Mouse (Mus musculus): ENCODE results near the gene Tra2a. TPM values are rescaled to one million over a fixed set of nuclear protein-coding genes. Genes with fewer than 3 reads are reported as not detected.

The Tra2a gene
- total RNA-seq, 2 experiments from 2014 or later: 80.5 to 84.7 TPM

DNA sequence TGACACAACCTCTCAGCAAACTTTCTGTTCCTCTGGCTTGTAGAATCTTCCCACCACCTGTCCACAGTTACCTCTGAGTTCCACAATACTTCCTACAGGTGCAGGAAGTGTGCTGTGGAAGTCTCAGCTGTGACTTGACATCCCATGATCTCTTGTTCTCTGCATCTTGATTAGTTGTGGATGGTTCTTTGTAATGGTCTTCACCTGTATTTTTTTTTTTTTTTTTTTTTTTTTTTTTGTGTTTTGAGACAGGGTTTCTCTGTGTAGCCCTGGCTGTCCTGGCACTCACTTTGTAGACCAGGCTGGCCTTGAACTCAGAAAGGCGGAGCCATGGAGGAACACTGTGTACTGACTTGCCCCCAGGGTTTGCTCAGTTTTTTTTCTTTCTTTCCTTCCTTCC is 22.3 kb downstream of the Tra2a start:
- no peak for DNase-seq (ENCODE audit: low spot score in 2 of 2)

DNA sequence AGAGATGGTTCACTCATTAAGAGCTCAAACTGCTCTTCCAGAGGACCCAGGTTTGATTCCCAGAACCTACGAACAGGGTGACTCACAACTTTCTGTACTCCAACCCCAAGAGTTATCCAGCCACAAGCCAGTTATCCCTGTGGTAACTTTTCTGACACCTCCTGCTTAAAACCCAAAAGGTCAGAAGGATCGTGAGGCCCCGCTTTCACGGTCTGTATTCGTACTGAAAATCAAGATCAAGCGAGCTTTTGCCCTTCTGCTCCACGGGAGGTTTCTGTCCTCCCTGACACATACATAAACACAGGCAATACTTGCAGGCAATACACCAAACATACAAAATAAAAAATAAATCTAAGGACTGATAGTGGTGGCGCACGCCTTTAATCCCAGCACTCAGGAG is 27.5 kb downstream of the Tra2a start:
- peak; percentile 100 for DNase-seq (ENCODE audit: low spot score in 2 of 2)

DNA sequence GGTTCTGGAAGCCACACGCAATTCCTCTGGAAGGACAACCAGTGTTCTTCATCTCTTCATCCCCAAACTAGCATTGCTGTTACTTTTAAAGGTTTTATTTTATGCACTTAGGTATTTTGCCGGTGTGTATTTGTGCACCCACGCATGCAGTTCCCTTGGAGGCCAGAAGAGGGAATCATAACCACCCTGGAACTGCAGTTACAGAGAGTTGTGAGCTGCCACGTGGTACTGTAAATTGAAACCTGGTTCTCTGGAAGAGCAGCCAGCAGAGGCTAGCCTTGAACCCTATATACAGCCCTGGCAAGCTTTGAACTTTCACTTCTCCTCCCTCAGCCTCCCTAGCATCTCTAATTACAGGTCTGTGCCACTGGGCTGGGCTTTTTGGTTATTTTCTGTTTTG is 30.5 kb downstream of the Tra2a start:
- DNase-seq (ENCODE audit: low spot score in 2 of 2): no peak

DNA sequence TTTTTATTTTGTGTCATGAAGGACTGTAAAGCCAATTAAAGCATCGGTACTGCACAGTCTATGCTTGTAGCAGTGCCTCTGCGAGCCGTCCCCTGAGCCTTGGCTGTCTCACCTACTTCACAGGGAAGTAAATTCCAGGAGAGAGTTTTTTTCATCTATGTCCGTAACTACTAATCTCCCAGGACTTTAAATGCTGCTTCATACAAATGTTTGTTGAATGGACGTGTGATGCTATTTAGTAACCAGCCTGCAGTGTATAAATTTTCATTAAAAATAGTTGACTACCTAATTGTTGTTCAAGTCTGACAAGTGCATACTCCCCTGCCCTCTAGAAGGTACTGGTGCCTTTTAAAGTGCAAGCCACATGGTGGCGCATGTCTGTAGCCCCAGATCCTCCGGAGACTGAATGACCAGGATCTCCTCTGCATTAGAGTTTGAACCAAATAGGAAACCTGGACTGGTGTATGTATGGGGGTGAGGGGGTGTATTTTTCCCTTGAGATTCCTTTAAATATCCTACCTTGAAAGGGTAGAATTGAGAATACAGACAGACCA is 35.6 kb downstream of the Tra2a start:
- peak in 1 of 2 experiments; percentile 23 for DNase-seq (ENCODE audit: low spot score in 2 of 2)

DNA sequence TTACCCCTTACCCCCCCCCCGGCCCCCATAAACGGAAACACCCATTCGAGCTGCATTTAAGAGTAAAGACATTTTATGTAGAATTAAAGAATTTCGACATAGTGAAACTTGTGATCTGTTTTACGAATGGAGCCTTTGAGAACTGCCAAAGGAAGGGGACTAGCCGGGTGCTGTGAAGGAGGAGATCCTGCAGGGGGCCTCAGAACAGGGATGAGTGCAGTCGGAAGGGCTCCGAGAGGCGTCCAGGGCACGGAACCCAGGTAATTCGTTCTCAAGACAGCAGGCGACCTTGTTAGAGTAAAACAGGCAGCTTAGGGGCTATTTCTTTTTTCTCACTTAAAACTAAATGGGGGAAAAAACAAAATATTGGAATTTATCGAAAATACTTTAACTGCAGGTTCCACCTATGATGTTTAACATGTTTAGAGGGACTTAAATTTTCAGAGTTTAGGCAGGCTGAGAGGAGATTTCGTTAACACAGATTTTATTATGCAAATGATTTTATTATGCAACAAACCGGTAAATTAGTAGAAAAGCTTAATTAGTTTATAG is 36.6 kb downstream of the Tra2a start:
- DNase-seq (ENCODE audit: low spot score in 2 of 2): no peak

DNA sequence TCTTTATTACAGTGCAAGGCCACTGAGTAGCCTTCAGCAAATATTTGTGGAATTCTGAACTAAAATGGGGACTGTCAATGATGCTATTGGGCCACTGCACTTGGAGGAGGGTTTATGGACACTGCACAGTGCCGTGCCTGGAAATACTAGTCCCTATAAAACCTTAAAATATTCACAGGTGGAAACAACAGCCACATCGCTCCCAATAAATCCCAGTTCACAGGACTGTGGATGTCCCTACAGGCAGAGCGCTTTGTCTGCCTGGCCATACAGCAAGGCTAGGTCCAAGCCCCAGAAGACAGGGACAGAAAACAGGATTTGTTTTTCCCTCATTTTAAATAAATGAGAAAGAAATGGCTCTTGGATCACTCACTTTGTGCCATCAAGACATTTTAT is 38.1 kb downstream of the Tra2a start:
- no peak for DNase-seq (ENCODE audit: low spot score in 2 of 2)

DNA sequence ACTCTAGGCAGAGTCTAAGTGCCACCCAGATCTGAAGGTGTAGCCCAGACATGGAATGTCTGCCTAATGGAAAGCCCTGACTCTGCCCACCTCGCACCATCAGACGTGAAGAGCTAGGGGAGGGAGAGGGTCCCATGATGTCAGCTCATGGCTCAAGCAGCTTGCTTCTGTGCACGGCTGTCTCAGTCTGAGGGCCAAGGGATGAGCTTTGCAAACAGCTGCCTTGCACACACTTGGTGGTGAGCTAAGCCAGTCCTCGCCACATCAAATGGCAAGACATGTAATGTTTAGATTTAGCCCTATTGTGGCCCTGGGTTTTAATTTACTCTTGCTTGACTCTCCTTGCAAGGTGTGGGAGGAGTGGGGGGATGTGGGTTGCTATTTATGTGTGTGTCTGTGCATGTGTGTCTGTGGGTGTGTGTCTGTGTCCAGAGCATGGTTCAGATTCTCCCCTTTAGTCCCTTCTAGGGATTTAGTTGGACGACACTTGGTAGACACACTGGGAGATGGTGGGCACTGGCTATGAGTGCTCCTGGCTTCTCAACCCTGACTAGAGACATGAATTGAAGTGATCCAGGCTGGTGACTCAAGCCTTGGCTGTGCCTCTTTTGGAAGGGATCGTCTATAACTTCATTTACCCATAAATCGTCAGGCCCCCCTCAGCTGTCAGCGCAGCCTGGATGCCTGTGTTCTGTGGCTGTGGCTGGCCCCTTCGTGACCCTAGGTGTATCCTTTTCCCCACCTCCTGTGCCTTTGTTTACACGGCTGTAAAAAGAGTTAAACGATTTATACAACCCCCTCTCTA is 38.7 kb downstream of the Tra2a start:
- no peak for DNase-seq (ENCODE audit: low spot score in 2 of 2)

DNA sequence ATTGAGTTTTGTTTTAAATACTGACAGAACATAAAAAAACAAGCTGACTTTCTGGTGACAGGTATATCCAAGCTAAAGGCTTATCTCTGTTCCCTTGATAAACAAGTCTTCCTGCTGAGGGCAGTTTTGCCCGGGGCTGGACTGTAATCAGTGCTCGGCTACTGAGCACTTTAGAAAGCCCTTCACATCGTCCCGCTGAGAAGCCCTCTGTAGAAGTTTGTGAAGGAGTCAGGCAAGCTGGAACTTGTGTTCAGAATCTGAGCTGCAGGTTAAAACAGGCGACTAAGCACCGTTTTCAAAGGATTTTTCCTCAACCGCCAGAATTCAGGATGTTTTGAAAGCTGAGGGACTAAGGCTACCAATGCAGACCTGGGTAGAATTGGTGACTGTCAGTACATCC is 41.9 kb downstream of the Tra2a start:
- DNase-seq (ENCODE audit: low spot score in 2 of 2): no peak

DNA sequence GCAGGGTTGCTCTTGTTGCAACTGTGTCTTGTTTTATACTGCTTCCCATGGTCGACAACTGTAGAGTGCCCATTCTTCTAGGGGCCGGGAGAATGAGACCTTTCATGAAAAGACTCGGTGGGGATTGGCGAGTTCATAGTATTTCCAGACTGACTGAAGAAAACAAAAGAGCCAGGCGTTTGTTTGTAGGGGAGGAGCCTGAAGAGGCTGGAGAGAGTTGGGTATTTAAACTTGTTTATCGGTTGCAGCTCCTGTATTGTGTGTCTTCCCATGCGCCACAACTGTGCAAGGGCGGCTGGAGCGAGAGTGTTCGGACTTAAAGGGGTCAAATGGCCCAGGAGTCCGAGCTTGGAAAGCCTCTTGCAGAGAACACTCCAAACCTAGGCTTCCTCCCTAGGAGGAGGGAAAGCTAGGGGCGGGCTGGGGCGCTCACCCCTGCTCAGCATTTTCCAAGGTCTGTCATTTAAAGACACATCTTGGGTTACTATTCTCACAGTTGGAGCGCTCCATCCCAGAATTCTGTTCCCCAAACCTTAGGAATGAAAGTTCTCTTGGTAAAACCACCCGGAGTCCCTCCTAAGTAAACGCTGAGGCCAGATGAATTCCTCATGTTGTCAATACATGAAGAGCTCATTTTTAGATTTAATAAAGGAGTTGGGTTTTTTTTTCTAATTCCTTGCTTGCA is 43.8 kb downstream of the Tra2a start:
- no peak for DNase-seq (ENCODE audit: low spot score in 2 of 2)

DNA sequence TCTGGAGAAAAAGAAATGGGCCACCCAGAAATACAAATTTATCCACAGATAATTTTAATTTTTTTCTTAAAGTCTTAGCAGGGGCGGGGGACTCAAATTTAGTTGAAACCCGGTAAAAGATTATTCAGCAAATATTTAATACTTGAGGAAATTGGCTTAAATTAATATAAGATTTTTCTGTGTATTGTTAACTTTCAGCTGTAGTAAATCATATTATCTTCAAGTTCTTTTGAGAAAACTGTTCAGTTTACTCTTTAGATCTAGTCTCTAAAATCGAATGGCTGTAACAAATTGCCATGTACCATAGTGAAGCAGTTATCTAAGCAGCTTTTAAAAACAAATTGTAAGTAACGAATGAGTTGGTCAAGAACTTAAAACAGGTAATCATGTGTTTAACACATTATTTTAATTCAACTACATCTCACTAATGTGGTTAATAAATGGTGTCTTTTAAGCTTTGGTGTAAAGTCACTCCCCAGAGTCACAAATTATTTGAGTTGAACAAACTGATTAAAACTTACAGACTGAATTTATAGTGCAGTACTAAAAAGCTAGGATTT is 44.8 kb downstream of the Tra2a start:
- no peak for DNase-seq (ENCODE audit: low spot score in 2 of 2)

DNA sequence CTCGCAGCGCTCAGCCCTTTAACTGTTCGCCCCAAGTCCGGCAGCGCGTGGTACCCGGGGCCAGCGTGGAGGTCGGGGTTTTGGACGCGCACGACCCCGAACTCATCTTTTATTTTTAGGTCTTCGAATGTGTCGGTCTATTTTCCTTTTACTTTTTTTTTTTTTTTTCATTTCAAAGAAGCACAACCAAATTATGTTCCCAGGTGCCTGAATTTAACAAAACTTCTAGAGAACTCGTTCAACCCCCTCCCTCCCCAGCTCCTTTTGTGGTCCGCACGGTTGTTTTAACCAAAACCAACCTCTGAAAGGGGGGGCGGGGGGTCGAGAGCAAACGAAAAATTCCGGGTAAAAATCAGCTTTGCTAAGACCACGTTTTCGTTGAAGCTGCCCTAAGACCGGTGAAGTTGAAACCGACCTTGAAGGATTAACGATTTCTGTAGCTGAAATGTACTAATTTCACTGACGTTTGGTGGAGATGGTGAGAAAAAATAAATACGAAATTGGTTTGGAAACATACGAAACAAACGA is 45.5 kb downstream of the Tra2a start:
- DNase-seq (ENCODE audit: low spot score in 2 of 2): no peak

DNA sequence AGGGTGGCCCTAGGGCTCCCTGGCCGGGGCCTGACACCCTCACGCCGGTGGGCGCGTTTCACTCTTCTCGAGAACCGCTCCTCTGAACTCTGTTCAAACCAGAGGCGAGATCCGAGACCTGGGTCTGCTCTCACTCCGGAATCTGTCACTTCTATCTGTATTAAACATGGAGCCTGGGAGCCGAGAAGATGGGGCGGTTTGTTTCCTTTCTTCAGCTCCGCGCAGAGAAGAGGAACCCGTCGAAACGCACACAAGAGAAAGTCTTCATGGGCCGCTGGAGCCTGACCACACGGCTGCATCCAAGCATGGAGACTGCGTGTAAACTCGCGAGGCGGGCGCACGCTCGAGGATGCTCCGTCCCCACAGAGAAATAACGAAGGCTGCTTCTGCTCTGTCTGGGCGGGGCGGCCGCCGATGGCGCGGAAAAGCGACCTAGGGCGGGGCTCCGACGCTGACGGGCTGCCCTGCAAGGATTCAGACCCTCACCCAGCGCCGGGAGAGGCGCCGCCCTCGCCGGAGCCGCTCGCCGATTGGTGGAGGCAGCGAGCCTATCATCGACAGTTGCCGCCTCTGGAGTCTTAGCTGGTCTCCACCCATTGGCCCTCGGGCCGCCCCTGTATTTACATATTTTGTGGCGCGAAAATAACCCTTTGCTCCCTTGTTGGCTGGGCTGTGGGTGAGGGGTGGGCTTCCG is 46.1 kb downstream of the Tra2a start:
- DNase-seq (ENCODE audit: low spot score in 2 of 2): no peak

DNA sequence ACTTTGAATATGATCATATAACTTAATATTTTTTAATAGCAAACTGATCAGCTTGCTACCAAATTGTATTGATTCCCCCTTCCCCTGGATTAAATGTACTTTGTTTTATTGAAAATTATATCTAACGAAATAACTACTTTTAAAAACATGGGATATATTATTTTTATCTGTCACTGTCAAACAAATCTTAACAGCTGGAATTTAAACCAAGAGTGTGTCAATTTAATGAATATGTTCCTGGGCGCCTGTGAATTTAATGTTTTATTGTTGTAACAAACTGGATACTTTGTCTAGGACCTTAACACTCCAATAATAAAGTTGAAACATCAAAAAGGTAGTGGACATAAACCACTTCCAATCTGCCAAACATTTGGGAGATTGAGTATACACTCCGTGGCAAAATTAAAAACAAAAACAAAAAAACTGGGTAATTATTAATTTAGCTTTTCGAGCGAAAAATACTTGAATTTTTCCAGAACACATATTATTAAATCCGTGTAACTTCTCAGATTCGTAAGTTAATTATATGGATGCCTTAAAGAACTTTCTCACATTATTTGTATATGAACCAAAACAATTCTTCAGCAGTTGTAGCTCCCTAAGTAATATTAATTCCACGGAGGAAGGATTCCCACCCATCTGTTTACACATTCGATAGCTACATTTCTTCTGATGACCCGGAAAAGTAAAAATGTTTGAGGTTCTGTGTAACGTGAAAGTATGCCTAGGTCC is 46.9 kb downstream of the Tra2a start:
- no peak for DNase-seq (ENCODE audit: low spot score in 2 of 2)

DNA sequence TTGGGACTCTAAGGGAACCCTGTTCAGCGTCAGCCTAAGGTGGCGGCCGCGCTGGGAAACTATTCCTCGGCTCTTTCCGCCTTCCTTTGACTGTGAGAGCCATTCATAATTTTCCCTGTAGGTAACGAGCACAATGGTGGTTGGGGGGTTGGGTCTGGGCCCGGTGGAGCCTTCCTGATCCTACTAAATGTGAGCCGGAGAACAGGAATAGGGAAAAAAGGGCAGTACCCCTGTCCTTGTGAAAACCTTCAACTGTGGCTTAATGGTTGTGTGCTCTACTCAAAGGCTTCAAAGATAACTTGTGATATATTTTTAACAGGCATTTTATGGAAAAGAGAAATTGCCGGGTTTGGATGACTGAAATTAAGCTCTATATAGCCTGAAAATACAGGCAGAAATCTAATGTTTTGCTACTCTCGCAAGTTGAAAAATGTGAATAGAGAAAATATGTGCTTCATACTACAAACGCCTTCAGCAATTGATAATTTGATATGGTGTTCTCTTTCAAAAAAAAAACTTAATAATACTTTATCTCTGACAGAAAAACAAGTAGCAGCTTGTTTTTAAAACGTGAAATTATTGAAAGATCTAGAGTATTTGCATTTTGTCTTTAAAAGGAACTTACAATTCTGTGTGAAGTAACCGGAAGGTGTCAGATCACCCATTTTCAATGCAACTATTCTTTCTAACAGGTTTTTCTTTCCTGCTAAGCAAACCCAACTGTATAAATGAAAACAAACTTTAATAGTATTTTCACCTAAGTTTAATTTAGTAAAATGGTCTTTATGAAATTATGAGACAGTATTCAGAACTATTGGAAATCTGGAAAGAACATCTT is 47.9 kb downstream of the Tra2a start:
- no peak for DNase-seq (ENCODE audit: low spot score in 2 of 2)

DNA sequence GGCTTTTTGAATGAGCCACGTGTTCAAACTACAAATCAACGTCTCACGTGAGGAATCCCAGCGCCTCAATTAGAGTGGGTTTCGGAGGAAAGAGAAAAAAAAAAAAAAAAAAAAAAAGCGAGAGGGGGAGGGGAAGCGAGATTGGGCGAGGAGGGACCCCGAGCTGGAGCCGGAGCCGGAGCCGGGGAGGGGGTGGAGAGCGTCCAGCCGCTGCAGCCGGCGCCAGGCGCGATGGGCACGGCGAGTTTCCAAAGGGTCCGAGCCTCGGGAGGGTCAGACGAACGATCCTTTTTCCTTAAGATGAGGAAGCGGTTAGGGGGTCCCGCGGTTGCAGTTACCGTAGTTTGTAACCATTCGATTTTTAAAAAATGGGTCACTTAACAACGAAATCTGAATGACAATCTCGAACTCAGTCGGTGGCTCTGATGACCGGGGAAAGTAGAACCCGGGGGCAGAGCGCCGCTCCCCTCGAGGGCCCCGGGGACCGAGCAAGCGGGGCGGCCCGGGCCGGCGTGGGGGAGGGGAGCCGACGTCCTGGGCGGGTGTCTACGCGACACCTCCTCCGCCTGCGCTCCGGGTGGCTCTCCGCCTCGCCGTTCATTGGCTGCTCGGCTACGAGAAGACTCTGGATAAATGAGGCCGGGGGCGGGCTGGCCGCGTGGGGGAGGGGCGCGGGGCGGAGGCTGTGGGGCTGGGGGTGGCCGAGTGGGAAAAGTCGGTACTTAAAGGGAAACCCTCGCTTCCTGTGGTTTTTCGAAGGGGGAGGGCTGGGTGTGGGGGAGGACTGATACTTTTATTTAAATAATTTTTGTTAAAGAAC is 48.7 kb downstream of the Tra2a start, which contains the start of gene Igf2bp3:
Igf2bp3 (minus strand) TSS at position 30 of the 820 bp plus-strand sequence.
- no peak for DNase-seq (ENCODE audit: low spot score in 2 of 2)

DNA sequence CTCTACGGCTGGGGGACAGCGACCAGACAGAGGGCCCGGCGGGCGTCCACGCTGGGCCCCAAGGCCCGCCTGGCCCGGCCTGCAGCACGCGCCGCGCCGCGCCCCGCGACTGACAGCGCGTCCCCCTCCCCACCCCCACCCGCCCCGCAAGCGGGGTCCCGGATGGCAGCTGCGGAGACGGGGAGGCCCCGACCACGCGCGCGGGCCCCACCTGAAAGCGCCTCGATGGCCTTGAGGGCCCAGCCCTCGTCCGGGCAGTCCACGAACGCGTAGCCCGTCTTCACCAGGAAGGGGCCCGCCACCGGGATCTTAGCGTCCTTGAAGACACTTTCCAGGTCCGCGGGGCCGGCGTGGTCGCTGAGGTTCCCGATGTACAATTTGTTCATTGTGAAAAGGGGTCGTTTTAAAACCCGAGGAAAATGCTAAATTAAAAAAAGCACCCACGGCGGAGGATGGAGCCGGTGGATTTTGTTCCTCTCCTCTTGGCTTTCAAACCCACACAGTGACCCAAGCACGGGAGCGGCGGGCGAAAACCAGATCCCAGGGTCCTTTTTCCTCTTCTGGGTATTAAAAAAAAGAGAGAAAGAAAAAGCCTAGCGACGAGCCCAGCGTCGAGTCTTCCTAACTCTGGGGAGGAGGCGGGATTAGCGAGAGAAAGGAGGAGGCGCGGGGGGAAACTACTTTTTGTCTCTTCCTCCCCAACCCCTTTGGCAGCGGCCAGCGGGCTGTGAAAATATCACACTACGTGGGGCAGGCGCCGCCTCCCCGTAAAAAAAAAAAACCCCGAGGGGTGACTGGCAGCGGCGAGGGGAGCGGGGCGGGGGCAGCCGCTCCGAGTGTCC is 49.5 kb downstream of the Tra2a start:
- DNase-seq (ENCODE audit: low spot score in 2 of 2): no peak

DNA sequence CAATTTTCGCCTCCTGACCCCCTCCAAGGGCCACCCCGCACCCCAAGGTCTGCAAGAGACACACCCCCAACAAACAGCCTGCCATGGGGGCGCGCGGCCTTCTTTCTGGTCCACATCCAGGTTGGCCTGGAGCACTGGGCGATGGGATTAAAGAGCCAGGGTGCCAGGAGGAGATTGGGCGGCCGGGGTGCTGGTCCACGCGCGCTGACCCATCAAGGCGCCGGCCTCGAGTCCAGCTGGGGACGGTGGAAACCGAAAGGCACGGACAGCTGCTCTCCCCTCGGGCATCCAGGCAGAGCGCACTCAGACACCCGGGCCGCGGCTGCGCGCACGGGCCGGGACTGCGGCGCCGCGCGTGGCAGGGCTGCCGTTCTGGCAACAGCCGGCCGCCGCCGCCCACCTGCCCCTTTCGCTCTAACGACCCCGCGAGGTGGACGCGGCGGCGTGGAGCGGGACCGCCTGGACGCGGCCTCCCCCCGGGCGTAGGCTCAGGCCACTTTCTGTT is 50.2 kb downstream of the Tra2a start:
- DNase-seq (ENCODE audit: low spot score in 2 of 2): no peak
